ENCODE assay signal across 27 mouse cellular contexts in genomic region chr14:47176226-47176625, GRCm38 (mm10).
"Had no signal": no experiment of that assay in that cellular context is flagged by ENCODE, and none has a peak within 500 bp of the region (broad histone marks: within the 10 kb centered on the region; RNA-seq: fewer than 3 reads in every experiment).

No protein-coding gene starts in this region.

- H3K27me3 ChIP-seq: embryonic facial prominence, embryonic 12.5 days; embryonic facial prominence, embryonic 13.5 days; embryonic facial prominence, embryonic 15.5 days; forebrain, embryonic 12.5 days; forebrain, embryonic 13.5 days; forebrain, embryonic 15.5 days had no signal

- ATAC-seq: forebrain, embryonic 13.5 days; forebrain, embryonic 14.5 days; forebrain, embryonic 15.5 days; forebrain, embryonic 16.5 days; forebrain, postnatal 0 days had no signal

- H3K4me2 ChIP-seq: embryonic facial prominence, embryonic 12.5 days; embryonic facial prominence, embryonic 13.5 days; embryonic facial prominence, embryonic 15.5 days; forebrain, embryonic 12.5 days; forebrain, embryonic 13.5 days; forebrain, embryonic 15.5 days had no signal

- H3K27ac ChIP-seq: embryonic facial prominence, embryonic 10.5 days; embryonic facial prominence, embryonic 12.5 days; embryonic facial prominence, embryonic 13.5 days; embryonic facial prominence, embryonic 15.5 days; forebrain, embryonic 10.5 days; forebrain, embryonic 12.5 days; forebrain, embryonic 13.5 days; forebrain, embryonic 15.5 days; gastrocnemius, adult 2 months; heart, adult 2 months had no signal

- H3K36me3 ChIP-seq: embryonic facial prominence, embryonic 10.5 days; embryonic facial prominence, embryonic 12.5 days; embryonic facial prominence, embryonic 13.5 days; embryonic facial prominence, embryonic 15.5 days; forebrain, embryonic 10.5 days; forebrain, embryonic 12.5 days; forebrain, embryonic 15.5 days had no signal

- H3K9ac ChIP-seq: embryonic facial prominence, embryonic 12.5 days; embryonic facial prominence, embryonic 13.5 days; embryonic facial prominence, embryonic 15.5 days; forebrain, embryonic 12.5 days; forebrain, embryonic 13.5 days; forebrain, embryonic 15.5 days; forebrain, postnatal 0 days had no signal

- DNase-seq: cerebellum, adult 2 months; cerebellum, adult 8-10 months; cerebellum, adult 9-10 months; cerebellum, adult 9-11 months; cerebellum, postnatal 10 days; cerebellum, postnatal 14 days; cerebellum, postnatal 25 days; cerebellum, postnatal 36 days; embryo, embryonic 11 days; forebrain, postnatal 0 days; gastrocnemius, adult 2 months; gastrocnemius, postnatal 10 days; gastrocnemius, postnatal 14 days; gastrocnemius, postnatal 25 days; gastrocnemius, postnatal 36 days; heart, adult 2 months had no signal

- H3K9me3 ChIP-seq: embryonic facial prominence, embryonic 10.5 days; embryonic facial prominence, embryonic 12.5 days; embryonic facial prominence, embryonic 13.5 days; embryonic facial prominence, embryonic 15.5 days; forebrain, embryonic 10.5 days; forebrain, embryonic 12.5 days; forebrain, embryonic 13.5 days; forebrain, embryonic 15.5 days had no signal

- H3K4me1 ChIP-seq: forebrain, embryonic 12.5 days; forebrain, embryonic 13.5 days had no signal

- H3K4me3 ChIP-seq: embryonic facial prominence, embryonic 10.5 days; embryonic facial prominence, embryonic 12.5 days; embryonic facial prominence, embryonic 13.5 days; embryonic facial prominence, embryonic 15.5 days; erythroblast, embryonic 14.5 days; forebrain, embryonic 10.5 days; forebrain, embryonic 12.5 days; forebrain, embryonic 13.5 days; forebrain, embryonic 15.5 days; gastrocnemius, adult 2 months; heart, adult 2 months had no signal
